Mouse (Mus musculus) liver, embryonic 14.5 days (tissue): ENCODE results near the gene Pola1.

Experiments
- CTCF ChIP-seq: IDR thresholded peaks from 2 replicates; pipeline ENCODE4 v1.5.1; 2016; ENCODE audit warnings: antibody characterized with exemption, low read depth, control low read depth
- EP300 ChIP-seq: IDR thresholded peaks from 2 replicates; pipeline ENCODE4 v1.6.1; 2016; ENCODE audit warnings: antibody characterized with exemption, low read depth

GRCm38 (mm10) chrX:93297001-93297441 is 334.9 kb downstream of the Pola1 start:
- TF ChIP-seq EP300 (no peak), CTCF (no peak)
